Mouse (Mus musculus) thymus, adult 2 months (tissue): ENCODE data around the gene Acot7. TPM values are rescaled to one million over a fixed set of nuclear protein-coding genes. Genes with fewer than 3 reads are reported as not detected.

Source experiments
- DNase-seq: peaks from one replicate; pipeline ENCODE4 v3.0.0; 2021
- H3K27ac ChIP-seq: fragments of 200-500 bp; 2 replicates; pipeline ENCODE4 v1.5.1; 2012; ENCODE audit warnings: low read length, control low read depth; ENCODE audit not compliant: control insufficient read depth, insufficient read depth
- H3K27me3 ChIP-seq: fragments of 200-500 bp; 2 replicates; pipeline ENCODE4 v1.6.1; 2012; ENCODE audit warnings: mild to moderate bottlenecking, low read length, moderate library complexity, mixed read lengths; ENCODE audit not compliant: control insufficient read depth, insufficient read depth
- H3K36me3 ChIP-seq: fragments of 200-500 bp; 2 replicates; pipeline ENCODE4 v1.6.1; 2012; ENCODE audit warnings: mild to moderate bottlenecking, low read length, moderate library complexity; ENCODE audit not compliant: control insufficient read depth, insufficient read depth
- H3K4me1 ChIP-seq: fragments of 200-500 bp; replicated peaks from 2 replicates; pipeline ENCODE4 v1.6.1; 2012; ENCODE audit warnings: low read length; ENCODE audit not compliant: control insufficient read depth, insufficient read depth
- H3K4me3 ChIP-seq: fragments of 200-500 bp; 2 replicates; pipeline ENCODE4 v1.5.1; 2012; ENCODE audit warnings: mild to moderate bottlenecking, low read length, control low read depth, moderate library complexity; ENCODE audit not compliant: control insufficient read depth, insufficient read depth
- CTCF ChIP-seq: fragments of 200-500 bp; IDR thresholded peaks from 2 replicates; pipeline ENCODE4 v1.5.1; 2012; ENCODE audit warnings: mild to moderate bottlenecking, control low read depth, low read length, moderate library complexity, borderline replicate concordance; ENCODE audit not compliant: control insufficient read depth, poor library complexity, insufficient read depth; ENCODE audit errors: extremely low read depth
- POLR2A ChIP-seq: fragments of 200-500 bp; IDR thresholded peaks from 2 replicates; pipeline ENCODE4 v1.6.1; 2012; ENCODE audit warnings: mild to moderate bottlenecking, low read length, control low read depth, moderate library complexity; ENCODE audit not compliant: control insufficient read depth, poor library complexity, insufficient read depth; ENCODE audit errors: extremely low read depth
- WGBS: fragments of 180-500 bp; shearing (Covaris S2); methylation state at CpG from one replicate; pipeline ENCODE4 v1.1.7; 2018; 5-methylcytosine and 5-hydroxymethylcytosine counted together
- polyA plus RNA-seq: library from polyadenylated mRNA; depleted of rRNA; stranded (reverse); fragments of >200 nt; gene quantifications from 2 replicates; pipeline ENCODE4 v1.2.3, GENCODE M21; 2012

The Acot7 gene
- polyA plus RNA-seq, 1 experiment, result 56.6 TPM

- Histone ChIP-seq H3K4me1 (peaks cover 19% of the 10 kb centered on the region), H3K27ac (no peak within 1 kb of the TSS), H3K4me3 (no peak within 1 kb of the TSS), H3K27me3 (peaks cover 17% of the 10 kb centered on the region; the same call in 1 of the 2 replicates), H3K36me3 (no peaks in the 10 kb centered on the region)
- WGBS, result 2% methylated on average over 35 of the region's 35 CpGs
- TF ChIP-seq CTCF, result no peak
- TF ChIP-seq POLR2A, result no peak
- DNase-seq, result no peak
Observed at GRCm38 (mm10) chr4:152158585-152159284, 19.2 kb upstream of the Acot7 start, which contains the start of gene Hes2. TSS of gene Hes2 (plus strand) at chr4:152158867.

DNA sequence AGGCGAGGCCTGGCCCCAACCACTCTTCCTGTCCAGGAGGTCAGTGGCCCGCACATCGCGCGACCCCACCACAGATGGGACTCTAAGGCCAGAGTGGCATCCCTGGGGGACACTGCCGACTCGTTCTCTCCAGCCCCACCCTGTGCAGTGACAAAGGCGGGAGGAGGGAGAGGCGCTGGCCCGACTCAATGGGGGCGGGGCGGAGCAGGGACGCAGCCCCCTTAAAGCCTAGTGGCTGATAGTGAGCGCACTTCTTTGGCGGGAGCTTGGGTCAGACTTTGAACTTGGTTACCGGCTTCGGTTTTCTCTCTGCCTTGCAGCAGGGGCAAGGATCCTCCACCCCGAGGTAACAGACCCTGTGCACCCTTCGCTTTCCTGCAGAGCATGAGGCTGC is 18.7 kb upstream of the Acot7 start:
- Histone ChIP-seq H3K27ac (no peak overlapping the region), H3K36me3 (no peaks in the 10 kb centered on the region), H3K4me3 (no peak overlapping the region), H3K4me1 (peaks cover 16% of the 10 kb centered on the region), H3K27me3 (peaks cover 17% of the 10 kb centered on the region; the same call in 1 of the 2 replicates)
- TF ChIP-seq POLR2A, result no peak
- no peak for TF ChIP-seq CTCF
- WGBS, result 5% methylated on average over 19 of the region's 19 CpGs
- no peak for DNase-seq

- Histone ChIP-seq H3K36me3 (no peaks in the 10 kb centered on the region), H3K27ac (no peak overlapping the region), H3K4me3 (no peak overlapping the region), H3K27me3 (peaks cover 17% of the 10 kb centered on the region; the same call in 1 of the 2 replicates), H3K4me1 (peaks cover 14% of the 10 kb centered on the region)
- WGBS, result 72% methylated on average over 4 of the region's 4 CpGs
- TF ChIP-seq POLR2A (no peak), CTCF (no peak)
- DNase-seq, result no peak
Observed at GRCm38 (mm10) chr4:152160748-152161147, 17.2 kb upstream of the Acot7 start.

DNA sequence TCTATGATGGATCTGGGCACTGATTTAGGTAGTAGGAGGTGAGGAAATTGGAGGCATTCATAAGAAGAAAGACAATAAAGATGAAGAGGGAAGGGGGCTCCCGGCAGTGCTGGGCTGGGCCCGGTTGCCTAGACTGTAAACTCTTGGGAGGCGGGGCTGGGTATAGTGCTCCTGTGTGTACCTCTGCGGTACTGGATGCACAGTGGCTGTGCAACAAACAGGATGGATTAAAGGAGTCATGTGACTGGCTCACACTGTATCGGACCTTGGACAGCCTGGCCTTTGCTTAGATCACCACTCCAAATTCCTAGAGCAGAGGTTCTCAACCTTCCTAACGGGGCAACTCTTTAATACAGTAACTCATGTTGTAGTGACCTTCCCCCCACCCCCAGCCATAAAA is 16.3 kb upstream of the Acot7 start:
- WGBS, result 93% methylated on average over 6 of the region's 6 CpGs
- Histone ChIP-seq H3K36me3 (no peaks in the 10 kb centered on the region), H3K4me1 (peaks cover 17% of the 10 kb centered on the region), H3K27me3 (peaks cover 17% of the 10 kb centered on the region; the same call in 1 of the 2 replicates), H3K4me3 (no peak overlapping the region), H3K27ac (no peak overlapping the region)
- TF ChIP-seq POLR2A (no peak), CTCF (no peak)
- DNase-seq, result no peak

DNA sequence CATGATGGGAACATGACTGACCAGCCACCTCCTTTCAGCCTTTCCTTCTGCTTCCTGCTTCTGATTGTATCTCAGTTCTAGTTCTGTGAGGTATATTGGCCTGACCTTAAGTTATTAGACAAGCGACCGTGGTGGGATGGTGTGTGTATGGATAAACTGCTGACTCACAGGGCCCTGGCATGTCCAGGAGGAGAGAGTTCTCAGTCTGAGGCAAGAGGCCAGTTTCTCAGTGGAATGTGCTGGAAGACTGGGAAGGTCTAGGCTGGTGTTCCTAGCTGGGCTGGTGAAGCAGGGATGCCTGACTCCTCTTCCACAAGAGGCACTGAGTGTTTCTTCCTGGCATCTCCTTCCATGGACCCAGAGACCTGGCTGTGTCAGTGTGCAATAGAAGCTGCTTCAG is 15.2 kb upstream of the Acot7 start:
- no peaks in the 10 kb centered on the region for H3K36me3 ChIP-seq
- no peak overlapping the region for H3K27ac ChIP-seq
- no peak for DNase-seq
- H3K27me3 ChIP-seq, result peaks cover 17% of the 10 kb centered on the region; the same call in 1 of the 2 replicates
- no peak for TF ChIP-seq CTCF
- TF ChIP-seq POLR2A, result no peak
- no peak overlapping the region for H3K4me3 ChIP-seq
- 81% methylated on average over 2 of the region's 2 CpGs for WGBS
- H3K4me1 ChIP-seq, result peaks cover 17% of the 10 kb centered on the region

DNA sequence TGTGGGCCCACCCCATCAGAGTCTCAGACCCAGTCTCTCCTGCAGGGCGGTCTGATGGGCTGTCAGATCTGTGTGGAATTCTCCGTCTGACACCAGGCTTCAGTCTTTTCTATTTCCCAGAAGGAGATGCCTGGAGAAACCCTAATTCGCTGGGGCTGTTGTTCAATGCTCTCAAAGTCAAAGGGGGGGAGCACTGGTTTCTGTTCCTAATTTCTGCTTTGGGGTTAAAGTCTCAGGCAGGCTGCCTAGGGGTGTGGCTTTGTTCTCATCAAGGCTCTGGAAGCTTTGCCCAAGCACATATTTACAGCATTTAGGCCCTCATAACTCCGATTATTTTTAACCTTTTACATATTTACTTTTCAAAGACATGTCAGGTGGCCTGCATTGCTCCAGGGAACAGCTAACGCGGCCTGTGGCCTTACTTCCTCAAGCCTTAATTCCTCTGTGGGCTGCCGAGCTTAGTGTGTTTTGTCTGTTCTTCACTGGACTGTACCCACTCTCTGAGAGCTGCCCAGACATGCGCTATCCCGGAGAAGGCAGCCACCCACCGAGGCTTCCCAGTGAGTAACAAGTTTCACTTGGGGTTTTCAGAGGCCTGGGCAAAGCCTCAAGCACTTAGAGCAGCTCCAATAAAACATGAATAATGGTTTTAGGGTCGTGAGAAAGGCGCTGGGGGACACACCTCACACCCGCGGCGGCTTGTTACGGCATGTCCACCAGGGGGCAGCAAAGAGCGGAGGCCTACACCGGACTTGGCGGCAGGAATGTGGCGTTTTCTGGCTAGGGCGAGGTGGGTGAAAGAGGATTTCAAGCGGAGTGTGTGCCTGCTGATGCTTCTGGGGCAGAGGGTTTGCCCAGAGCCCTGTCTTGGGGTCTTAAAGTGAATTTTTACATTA is 12.7 kb upstream of the Acot7 start:
- Histone ChIP-seq H3K4me1 (peaks cover 3% of the 10 kb centered on the region; the same call in 1 of the 2 replicates), H3K4me3 (no peak overlapping the region), H3K36me3 (no peaks in the 10 kb centered on the region), H3K27me3 (peaks cover 2% of the 10 kb centered on the region; the same call in 1 of the 2 replicates), H3K27ac (no peak overlapping the region)
- peak; percentile 75 for DNase-seq
- WGBS, result 16% methylated on average over 22 of the region's 22 CpGs
- TF ChIP-seq POLR2A, result no peak
- TF ChIP-seq CTCF, result peak; percentile 98
